Mouse (Mus musculus): ENCODE results near the gene Litaf.
"Not testable (repeated sequence)": the region's sequence is repeated elsewhere in the genome, so short reads cannot be mapped to it uniquely, and the experiment has no call there.

The Litaf gene

DNA sequence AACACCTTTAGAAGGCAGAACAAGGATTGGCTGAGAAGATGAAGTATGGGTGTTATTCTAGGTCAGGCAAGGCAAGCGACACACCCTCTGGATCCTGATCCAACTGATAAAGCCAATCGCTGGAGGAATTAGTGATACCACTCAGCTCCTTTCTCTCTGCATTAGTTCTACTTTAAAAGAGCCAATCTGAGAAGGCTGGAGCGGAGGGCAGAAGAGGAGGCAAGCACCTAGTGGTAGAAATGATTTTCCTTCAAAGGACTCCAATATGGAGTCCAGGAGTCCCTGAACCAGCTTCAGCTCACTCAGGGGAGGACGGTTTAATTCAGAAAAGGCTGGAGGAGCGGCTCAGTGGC lies 74.2 kb downstream of the Litaf start:
- no peak for DNase-seq (ENCODE audit: low spot score)

DNA sequence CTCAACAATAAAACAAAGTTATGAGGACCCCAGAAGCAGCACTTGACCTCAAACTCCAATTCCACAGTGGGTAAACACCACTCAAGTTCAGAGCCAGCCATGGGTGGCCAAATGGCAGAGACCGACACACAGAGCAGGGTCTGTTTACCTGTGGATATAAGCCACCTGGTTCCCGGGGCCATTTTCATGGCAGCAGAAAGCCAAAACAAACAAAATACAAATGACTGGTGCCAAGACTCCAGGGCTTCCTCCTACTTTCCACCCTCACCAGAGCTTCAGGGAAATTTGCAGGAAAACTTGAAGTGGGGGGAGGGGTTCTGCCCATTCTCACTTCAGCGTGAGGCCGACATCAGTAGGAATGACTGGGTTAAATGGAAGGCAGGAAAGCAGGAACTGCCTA lies 75.2 kb downstream of the Litaf start:
- no peak for DNase-seq (ENCODE audit: low spot score)

DNA sequence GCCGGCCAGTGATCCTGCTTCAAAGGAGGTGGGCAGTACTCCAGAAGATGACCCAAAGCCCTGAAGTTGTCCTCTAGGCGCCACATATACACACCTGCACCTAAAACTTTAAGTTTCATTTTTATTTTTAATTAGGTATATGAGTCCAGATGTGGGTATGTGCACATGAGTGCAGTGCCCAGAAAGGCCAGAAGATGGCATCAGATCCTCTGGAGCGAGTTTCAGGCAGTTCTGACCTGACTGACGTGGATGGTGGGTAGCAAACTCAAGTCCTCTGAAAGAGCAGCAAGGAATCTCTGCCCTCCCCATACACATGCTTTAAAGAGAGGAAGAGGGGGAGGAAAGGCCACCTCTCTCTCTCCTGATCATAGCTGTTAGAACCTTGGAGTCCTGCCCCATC lies 76.1 kb downstream of the Litaf start:
- no peak for DNase-seq (ENCODE audit: low spot score)

DNA sequence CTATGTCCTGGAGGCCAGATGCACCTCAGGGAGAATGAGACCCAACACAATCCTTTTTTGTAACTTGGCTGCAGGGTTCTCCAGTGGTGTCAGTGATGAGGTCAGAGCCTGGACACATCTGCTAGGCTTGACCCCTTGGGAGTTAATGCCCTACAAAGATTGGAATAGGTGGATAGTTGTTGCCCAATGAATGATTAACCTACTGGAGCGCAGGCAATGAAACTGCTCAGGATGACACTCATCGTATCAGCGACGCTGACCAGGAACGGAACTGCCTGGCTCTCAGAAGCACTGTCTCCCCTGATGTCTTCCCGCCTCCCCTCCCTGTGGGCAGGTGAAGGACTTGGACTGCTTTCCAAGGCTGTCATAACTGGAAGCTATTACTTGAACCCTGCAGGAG lies 76.6 kb downstream of the Litaf start:
- no peak for DNase-seq (ENCODE audit: low spot score)

DNA sequence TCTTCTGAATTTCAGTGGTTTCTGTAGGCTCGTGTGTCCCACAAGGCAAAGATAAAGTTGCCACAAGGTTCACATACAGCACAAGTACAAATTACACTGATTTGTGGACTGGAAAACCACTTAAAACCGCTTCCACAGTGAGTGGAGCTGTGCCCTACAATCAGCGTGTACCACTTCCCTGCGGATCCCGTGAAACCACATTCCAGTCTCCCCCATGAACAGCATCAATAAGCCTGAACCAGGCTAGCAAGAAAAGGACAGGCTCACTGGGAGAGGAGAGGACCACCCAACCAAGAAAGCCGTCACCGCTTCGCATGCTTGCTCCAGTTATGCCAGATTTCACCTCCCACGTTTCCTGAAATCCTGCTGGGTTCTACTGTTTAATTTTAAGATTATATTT lies 77.7 kb downstream of the Litaf start:
- no peak for DNase-seq (ENCODE audit: low spot score)

DNA sequence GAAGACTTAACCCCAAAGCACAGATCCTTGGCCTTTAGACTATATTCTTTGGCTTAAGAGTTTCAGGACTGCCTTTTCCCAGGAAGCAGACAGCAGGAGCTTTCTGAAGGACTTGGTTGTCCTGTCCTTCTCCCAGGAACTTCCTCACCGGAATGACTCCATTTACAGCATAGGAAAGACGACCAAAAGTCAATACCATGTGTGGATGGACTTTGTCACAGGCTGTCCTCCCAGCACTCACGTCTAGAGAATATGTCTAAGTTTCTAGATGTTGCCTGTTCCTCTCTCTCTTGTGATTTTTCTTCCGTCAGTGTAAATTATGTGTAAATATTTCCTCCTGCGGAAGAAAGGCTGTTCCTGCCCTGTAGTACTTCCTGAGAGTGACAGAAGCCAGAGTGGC lies 81.4 kb downstream of the Litaf start:
- no peak for DNase-seq (ENCODE audit: low spot score)

DNA sequence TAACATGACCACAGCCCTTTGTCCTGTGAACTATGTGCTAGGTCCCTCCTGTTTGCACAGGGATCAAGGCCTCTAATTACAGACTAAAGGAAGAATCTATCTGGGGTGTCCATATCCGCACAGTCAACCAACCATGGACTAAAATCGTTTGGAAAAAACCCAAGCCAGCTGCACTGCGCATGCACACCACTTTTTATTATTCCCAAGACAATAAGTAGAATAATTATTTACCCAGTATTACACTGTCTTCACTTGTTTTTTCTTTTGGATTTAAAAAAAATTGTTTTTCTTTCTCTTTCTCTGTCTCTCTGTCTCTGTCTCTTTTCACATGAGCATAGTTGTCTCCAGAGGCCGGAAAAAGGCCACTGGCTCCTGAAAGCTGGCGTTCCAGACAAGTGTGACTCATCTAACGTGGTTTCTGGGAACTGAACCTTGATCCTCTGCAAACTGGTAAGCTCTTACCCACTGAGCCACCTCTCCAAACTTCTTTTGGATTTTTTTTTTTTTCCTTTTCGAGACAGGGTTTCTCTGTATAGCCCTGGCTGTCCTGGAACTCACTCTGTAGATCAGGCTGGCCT lies 84.4 kb downstream of the Litaf start:
- no peak for DNase-seq (ENCODE audit: low spot score)

DNA sequence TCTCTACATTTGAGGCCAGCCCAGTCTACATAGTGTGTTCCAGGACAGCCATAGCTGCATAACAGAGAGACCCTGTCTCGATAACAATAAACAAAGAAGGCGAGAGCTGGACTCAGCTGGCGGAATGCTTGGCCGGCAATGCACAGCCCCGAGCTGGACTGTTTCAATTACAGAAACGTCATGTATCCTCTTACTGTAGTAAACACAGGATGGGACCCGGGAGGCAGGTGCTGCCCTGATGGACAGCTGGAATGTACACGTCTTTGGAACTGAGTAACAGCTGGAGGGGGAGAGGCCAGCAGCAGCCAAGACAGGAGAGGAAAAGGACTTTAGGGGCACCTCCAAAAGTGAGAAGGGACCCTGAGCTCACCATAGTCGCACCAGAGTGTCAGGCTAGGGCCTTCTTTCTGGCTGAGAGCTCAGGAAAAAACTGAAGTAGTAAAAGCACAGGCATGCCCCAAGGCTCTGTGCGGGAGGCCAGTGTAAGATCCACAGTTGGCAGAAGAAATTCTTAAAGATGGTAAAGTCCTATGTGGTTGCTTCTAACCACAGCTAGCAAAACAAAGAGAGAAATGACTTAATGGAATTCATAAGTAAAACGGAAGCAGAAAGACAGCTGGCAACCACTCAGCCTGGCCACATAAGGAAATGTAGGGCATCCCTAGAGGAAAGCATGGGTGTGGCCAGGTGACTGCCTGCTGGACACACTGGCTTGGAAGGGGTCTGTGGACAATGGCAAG lies 86.7 kb downstream of the Litaf start:
- peak; percentile 22 for DNase-seq (ENCODE audit: low spot score)

DNA sequence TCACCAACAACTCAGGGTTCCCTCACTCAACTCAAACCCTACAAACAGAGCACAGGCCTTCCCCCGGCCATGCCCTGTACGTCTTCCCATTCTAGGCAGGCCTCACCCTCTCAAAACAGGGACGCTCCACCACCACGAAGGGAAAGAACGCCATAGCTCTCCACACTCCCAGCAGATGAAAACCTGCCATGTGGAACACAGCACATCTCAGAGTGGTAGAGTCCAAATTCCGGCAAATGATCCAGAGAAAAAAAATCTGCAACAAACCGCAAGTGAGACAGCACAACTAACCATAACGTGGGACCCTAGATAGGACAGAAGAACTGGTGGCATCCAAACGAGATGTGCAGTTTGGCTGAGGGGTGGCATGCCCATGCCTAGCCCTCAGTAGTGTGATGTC lies 88.1 kb downstream of the Litaf start:
- DNase-seq (ENCODE audit: low spot score): no peak

DNA sequence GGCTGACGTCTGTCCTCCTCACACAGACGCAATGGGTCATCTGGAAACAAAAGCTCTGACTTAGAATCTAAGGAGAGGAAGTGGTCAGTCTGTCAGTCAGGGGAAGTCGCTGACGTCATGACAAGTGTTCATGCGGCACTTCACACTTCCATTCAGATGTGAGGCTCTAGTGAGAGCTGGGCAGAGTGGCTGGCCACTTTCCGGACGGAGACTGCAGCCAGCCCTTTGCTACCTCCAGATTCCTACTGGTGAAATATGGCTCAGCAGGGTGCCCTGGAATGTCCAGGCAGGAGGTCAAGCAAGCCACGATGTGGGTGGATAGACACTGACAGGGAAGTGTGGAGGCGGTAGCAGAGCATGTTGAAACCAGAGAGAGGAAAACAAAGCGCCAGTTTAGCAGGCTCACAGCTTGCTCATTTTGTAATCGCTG lies 89.7 kb downstream of the Litaf start:
- peak; percentile 39 for DNase-seq (ENCODE audit: low spot score)

DNA sequence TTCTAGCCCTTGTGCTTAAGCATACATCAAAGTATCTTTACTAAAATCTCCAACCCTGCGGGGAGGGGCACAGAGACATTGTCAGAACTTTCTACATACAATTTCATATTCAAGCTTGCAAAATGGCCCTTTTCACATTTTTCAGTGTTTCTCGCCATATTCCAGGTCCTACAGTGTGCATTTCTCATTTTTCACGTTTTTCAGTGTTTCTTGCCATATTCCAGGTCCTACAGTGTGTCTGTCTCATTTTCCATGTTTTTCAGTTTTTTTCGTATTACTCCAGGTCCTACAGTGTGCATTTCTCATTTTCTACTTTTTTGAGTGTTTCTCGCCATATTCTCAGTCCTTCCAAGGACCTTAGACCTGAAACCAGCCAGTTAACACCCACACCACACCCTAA lies 91.0 kb downstream of the Litaf start:
- peak; percentile 37 for DNase-seq (ENCODE audit: low spot score)

DNA sequence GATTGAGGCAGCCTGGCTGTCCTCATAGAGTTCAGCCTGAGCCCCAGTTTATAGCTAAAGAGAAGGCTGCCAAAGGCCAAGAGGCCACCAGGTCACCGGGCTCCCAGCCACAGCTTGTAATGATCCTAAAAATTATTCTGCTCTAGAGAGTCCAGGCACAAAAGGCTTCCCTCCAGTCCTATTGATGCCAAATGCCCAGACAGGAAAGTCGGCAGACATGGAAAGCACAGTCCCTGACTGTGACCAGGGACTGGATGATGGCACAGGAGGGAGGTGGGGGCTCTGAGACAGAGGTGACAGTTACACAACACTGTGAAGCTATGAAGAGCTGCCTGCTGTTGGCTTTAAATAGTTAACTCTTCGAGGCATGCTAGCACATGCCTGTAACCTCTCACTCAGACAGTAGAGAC lies 91.9 kb downstream of the Litaf start:
- DNase-seq (ENCODE audit: low spot score): no peak

DNA sequence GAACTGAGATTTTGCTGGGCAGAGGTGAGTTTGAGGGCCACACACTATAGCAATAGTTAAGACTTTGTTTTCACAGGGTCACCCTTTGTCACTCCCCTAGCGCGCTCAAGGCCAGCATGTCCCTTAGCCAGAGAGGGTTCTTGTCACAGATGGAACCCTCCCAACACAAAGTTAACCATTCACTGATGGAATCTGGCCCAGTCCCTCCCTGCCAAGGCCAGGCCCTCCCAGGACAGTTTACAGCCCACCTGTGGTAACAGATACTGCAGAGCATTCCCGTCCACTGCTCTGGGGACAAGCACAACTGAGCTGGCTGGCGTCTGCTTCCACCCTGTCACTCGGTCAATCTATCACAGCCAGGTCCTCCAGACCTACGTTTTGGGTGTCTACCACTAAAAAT lies 93.7 kb downstream of the Litaf start:
- DNase-seq (ENCODE audit: low spot score): no peak

DNA sequence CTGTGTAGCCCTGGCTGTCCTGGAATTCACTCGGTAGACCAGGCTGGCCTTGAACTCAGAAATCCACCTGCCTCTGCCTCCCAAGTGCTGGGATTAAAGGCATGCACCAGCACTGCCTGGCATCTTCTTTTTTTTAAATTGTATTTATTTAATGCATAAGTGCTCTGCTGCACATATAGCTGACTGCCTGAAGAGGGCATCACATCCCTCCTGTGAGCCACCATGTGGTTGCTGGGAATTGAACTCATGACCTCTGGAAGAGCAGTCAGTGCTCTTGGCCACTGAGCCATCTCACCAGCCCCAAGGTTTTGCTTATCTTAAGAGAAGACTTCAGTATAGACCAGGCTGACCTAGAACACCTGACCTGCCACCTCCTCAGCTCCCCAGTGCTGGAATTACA lies 96.0 kb downstream of the Litaf start:
- DNase-seq (ENCODE audit: low spot score): not testable (repeated sequence)

DNA sequence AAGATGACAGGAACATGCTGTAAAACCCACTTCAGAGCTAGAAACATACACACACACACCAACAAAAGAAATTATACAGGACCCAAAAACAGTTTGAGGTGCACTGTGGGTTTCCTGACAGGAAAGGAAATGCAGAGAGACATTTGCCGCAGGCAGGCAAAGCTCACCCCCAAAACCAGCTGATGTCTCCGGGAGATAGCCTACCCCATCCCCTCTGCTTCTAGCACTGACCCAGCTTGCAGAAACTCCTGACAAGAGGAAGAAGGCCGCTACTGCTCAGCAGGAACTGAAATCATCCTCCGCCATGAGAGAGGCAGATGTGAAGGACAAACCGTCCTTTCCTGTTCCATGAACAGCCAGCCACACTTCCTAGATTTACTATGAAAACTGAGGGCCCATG lies 96.6 kb downstream of the Litaf start:
- no peak for DNase-seq (ENCODE audit: low spot score)

DNA sequence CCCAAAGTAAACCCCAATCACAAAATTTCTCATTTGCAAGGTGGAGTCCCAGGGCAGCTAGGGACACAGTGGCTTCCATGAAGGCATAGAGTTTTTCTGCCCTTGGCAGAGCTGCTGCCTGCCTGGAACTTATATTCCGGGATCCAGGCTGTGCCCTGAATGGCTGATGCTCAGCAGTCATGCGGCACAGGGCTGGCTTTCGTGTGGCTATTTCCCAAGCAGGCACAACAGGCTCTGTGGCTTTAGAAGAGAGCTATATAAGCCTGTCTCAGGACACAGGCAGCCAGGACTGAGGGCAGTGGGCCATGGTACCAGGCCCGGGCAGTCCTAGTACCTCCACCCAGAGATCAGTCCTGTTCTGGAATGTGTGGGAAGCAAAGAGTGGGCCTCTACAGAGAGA lies 97.7 kb downstream of the Litaf start:
- DNase-seq (ENCODE audit: low spot score): no peak

DNA sequence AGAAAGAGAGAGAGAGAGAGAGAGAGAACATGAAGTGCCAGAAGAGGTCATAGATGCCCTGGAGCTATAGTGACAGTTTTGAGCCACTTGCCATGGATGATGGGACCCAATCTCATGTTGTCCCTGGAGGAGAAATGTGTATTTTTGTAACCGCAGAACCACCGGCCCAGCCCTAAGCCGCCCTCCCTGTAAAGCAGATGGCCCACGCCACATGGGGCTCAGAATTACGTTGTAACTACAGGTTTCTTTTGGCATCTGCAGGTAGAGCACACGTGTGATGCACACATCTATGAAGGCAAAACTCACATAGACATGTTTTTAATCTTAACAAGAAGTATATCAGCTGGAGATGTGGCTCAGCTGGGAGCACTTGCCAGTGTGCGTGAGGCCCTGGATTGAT lies 98.2 kb downstream of the Litaf start:
- no peak for DNase-seq (ENCODE audit: low spot score)

DNA sequence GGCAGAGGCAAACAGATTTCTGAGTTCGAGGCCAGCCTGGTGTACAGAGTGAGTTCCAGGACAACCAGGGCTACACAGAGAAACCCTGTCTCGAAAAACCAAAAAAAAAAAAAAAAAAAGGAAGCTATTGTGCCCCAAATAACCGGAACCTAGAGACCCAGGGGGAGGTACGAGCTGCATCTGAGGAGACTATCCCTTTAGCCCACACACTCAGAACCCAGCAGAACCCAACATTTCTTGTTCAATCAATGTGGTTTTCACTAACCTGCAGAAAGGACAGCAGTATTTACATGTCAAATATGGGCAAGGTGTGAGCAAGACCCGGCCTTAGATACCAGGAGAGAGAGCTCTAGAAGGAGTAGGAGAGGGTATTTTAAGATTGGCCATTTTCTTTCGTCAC lies 98.9 kb downstream of the Litaf start:
- DNase-seq (ENCODE audit: low spot score): no peak

DNA sequence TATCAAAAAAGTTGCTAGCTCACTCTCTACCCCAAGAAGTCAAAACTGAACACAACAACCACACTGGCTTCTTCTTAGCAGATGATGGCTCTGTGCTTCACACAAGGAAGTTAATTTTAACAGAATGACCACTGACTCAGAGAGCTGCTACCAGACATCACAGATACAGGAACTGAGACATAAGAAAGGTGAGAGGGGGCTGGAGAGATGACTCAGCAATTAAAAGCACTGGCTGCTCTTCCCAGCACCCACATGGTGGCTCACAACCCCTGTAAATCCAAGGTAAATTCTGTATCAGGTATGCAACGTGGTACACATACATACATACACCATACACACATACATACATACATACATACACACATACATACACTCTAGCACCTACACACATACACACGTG lies 100.9 kb downstream of the Litaf start:
- DNase-seq (ENCODE audit: low spot score): no peak

DNA sequence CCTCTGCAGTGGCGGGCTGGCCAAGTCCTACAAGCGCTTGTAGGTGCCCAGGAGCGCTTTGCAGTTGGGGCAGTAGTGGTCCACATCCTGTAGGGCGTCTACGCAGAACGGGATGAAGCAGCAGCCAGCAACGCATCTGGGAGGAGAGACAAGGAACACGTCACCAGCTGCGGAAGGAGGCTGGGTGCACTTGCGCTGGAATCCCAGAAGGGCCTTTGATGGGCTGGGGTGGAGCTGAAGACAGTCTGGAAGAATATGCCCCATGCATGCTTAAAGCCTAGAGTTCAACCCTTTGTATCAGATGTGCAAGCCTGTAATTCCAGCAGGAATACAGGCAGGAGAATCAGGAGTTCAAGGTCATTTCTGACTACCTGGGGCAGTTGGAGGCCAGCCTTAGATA lies 105.0 kb downstream of the Litaf start:
- no peak for DNase-seq (ENCODE audit: low spot score)

DNA sequence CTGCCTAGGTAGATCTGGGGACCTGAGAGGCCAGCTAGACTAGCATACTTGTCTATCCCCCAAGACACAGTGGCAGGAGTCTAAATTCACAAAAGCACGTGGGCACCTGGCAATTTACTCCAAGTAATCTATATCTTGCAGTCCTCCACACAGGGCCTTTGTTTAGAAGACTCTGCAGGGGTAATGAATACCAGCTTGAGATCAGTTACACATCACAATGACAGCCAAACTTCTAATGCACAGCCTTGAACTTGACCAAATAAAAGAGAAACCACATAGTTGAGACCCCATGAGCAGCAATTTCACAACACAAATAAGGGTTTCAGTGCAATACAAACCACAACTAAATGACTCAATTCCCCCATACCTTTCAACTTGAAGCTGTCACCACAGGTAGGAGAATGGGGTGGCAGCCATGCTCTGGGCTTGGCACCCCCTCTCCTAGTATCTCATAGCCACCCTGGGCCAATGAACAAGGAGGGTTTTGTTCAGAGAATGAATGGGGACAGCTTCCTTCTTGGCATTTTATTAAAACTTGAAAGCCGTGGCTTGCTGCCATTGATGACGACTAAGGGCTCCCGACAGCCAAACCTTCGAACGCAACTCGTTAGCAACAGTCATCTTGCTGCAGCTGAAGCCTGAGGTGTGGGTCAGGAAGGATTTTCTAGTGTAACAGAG lies 107.1 kb downstream of the Litaf start:
- no peak for DNase-seq (ENCODE audit: low spot score)

DNA sequence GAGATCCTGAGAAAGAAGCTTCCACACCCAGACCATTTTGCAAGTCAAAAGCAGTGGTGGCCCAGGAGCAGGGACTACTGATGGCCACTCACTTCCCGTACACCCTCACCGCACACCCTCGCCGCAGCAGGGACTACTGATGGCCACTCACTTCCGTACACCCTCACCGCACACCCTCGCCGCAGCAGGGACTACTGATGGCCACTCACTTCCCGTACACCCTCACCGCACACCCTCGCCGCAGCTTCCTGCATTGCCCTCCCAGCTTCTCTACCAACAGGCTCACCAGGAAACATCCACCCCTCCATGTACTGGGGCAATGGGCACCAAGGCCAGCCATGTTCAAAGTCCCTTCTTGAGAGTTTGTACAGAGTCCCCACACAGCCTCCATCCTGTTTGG lies 107.7 kb downstream of the Litaf start:
- DNase-seq (ENCODE audit: low spot score): not testable (repeated sequence)

DNA sequence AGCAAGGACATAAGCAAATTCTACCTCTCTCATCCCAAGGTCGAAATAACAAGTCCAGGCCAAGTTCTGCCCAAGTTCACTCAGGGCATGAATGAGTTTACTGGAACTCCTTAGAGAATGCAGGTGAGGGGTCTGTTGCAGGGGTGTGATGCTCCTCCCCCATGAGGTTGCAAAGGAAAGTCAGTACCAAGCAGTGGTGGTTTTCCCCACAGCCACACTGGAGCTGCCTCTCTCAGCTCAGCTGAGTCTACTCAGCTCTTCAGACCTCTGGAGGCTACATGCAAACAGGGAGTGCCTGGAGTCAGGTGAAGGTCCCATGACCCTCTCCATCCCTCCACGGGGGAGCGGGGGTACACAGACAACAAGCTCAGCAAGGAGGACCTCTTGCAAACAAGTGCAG lies 108.2 kb downstream of the Litaf start:
- no peak for DNase-seq (ENCODE audit: low spot score)

All from spleen, adult 12 weeks (tissue).